Mouse (Mus musculus) bone marrow, adult 2 months (tissue): Measurements from ENCODE around the gene D130052B06Rik.

Experiments used
- CTCF ChIP-seq: fragments of 200-500 bp; IDR thresholded peaks from 2 replicates; pipeline ENCODE4 v1.5.1; 2011; ENCODE audit warnings: low read length, control low read depth; ENCODE audit not compliant: control insufficient read depth, insufficient read depth
- POLR2A ChIP-seq: fragments of 200-500 bp; IDR thresholded peaks from 2 replicates; pipeline ENCODE4 v1.6.1; 2011; ENCODE audit warnings: low read depth, mild to moderate bottlenecking, control low read depth, low read length, borderline replicate concordance; ENCODE audit not compliant: control insufficient read depth

DNA sequence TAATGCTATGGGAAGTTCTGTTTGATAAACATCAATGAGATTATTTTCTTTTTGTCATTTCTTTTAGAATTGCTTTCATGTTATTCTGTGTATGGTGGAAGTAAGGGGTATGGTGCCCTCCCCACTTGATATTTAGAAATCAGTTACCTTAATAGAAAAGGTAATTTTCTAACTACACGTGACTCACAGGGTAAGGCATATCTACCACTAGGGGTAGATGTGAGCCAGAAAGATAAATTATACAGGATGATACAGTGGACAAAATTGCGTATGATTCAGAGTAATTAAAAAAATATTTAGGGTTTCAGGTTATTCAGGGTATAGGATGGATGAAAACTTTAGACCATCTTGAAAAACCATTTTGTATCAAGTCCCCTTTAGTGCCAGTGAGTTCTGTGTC lies 50.3 kb downstream of the D130052B06Rik start:
- no peak for TF ChIP-seq POLR2A
- TF ChIP-seq CTCF = no peak
